Mouse (Mus musculus): ENCODE measurements around the gene Erbb4.
A peak's percentile ranks its signal among the peaks of the same experiment; 100 is the strongest.
"Not testable (repeated sequence)": the region's sequence is repeated elsewhere in the genome, so short reads cannot be mapped to it uniquely, and the experiment has no call there.

The Erbb4 gene

DNA sequence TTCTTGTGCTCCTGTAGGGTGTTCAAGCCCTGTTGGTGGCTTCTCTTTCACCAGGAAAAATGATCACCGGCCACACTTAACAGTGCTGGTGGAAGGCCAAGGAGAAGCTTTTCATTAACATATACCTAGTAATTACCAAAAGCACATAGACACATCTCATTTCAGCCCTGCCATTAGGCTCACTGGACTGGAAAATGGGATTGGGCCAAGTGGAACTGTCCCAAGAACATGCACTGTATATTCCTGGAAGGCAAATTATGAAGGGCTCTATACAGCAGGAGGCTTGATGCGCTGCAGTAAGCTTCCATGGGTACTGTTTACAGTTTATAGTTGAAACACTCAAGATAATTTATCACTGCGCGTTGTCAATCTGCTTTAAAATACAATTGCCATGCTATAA, 248.4 kb downstream of the Erbb4 start:
- DNase-seq, result no peak

- DNase-seq, result no peak
Observed at GRCm38 (mm10) chr1:68839352-68839751, 268.5 kb downstream of the Erbb4 start.

- DNase-seq, result no peak
Observed at GRCm38 (mm10) chr1:68834686-68835085, 273.2 kb downstream of the Erbb4 start.

DNA sequence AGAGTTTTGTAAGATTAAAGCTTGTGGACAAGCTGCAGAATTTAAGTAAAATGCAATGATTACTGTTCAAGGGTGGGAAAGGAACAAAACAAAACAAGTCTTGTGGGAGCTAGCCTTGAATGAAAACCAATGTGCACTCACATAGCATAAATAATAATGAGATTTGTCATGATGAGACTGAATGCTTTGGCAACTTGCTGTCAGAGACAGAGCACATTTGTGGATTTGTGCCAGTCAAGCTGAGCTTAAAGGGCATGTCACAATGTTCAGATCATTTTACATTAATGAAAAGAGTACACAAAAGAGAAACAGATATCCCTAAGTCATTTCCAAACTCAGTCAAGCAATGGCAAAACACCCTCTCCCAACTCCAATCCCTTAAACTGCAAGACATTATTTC, 275.8 kb downstream of the Erbb4 start:
- no peak for DNase-seq

DNA sequence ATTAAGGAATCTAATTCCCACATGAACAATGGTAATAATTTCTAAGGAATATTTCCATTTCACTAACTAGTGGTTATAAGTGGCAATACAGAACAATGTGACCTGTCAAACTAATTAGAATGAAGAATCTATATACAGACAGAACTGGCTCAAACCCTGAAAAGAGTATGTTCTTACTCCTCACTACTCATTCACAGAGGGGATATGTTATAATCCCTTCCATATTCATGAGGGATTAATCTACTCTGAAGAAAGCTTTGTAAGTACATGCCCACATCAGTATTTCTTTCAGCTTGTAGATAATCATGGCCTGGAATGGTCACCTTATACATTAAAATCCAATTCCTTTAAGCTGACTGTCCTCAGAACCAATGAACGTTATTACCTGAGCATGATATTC, 276.3 kb downstream of the Erbb4 start:
- DNase-seq, result no peak

DNA sequence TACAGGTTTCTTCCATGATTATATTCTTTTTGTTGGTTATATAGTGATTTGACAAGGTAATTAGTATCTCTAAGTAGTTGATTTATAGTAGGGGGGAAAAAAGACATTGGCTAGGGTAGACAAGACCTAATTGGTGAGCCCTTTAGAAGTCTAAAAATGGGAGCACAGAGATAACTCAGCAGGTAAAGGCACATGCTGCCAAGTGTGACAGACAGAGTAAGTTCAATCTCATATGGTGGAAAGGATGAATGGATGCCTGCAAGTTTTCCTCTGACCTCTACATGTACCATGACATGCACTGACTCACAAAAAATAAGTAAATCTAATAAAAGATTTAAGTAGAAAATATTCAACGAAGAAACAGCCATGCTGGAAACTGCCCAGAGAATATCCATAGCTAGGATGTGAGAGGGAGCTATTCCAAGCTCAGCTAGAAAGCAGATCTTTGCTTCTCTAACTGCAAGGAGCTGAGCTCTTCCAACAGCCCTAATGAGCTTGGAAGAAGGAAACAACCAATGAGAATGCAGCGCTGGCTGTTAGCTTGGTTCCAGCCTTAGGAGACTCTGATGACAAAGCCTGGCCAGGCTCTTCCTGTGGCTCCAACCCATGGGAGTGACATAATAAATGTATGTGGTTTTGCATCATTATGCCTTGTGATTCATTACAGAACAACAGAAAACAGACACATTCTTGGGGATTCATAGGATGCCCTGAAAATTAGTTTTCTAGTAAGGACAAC, 277.2 kb downstream of the Erbb4 start:
- no peak for DNase-seq

DNA sequence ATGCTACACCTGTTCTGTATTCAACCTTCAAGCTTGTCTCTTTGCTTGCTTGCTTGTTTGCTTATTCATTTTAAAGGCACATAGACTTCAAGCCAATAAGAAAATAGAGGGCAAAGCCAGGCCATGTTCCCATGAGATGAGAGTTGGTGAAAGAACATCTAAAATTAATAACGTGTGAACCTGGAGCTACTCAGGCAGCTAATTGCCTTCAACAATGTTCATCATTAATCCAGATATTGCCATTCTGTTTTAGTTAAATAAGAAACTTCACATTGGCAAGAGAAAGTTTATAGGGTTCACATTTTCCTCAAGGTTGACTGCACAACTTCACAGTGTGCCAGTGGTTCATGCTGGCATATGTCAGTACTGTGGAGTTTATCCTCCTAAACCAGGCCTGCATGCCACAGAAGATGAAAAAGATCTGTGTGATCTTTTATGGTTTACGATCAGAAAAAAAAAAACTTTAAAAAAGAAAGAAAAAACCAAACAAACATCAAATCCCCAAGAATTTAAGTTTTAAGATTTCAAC, 284.7 kb downstream of the Erbb4 start:
- DNase-seq, result no peak

DNA sequence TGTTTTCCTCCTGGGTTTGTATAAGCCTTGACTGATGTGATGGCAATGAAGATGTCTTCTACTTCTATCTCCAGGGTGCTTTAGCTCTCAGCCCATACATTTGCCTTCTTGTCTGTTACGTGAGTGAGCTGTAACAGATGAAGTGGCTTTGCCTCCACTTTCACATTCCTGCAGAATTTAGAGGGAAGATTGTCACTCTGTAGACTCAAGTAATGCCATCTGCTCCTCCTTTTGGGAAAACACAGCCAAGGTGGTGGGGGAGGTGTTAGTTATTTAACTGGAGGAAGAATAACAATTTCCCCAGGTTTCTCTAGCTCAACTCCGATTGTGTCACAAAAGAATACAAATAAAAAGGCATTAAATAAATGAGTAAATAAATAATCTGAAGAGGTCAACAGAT, 301.1 kb downstream of the Erbb4 start:
- no peak for DNase-seq

DNA sequence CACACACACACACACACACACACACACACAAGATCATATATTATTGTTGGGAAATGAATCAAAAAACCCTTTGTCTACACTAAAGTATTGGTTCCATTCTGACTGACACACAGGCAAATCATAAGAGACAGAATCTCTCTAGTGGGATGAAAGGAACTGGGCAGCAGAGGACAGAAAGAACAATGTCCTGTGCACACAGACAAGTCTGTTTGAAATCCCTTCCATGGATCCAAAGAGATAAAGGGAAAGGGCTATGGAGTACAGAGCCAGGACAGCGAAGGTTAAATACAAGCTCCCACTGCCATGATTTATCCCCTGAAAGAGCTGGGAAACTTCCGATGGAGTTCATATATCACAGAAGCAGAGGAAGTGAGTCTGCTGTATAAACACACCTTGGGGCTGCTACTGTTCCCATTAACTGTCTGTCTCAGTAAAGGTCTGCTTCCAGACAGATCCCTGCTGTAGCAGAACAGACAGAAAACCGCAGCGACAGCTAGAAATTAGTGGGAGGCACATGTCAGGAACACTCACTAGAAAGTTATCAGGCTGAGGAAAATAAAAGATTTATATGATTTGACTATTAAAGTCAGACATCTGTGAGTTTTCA, 320.3 kb downstream of the Erbb4 start:
- no peak for DNase-seq

- no peak for DNase-seq
Observed at GRCm38 (mm10) chr1:68780653-68781052, 327.2 kb downstream of the Erbb4 start.

DNA sequence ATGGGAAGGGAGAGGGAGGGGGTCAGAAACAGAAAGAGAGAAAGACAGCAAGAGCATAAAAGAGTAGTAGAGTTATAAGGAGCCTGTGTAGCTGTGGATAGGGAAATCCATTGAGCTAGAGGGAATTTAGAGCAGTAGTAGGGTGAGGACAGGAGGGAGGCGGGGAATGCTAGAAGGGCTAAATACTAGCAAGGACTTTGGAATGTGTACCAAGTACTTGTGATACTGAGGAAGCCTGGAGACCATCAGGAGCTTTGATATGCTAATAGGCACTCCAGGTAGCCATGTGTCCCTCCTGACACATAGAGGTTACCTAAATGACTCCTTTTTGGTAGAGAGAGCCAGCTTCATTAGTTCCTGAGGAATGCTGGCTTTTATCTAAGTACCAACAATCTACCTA, 327.8 kb downstream of the Erbb4 start:
- DNase-seq, result peak in 1 of 2 experiments; percentile 1

DNA sequence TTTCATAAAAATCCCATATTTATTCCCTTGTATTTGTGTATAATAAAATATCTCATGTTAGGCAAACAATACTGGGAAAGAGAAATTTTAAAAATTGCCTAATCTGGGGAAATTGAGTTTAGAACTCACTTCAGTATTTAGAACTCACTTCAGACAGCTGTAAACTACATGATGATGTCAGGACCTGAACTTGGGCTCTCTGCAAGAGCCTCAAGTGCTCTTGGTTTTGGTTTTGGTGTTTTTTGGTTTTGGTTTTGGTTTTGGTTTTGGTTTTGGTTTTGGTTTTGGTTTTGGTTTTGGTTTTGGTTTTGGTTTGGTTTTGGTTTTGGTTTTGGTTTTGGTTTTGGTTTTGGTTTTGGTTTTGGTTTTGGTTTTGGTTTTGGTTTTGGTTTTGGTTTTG, 341.8 kb downstream of the Erbb4 start:
- DNase-seq, result not testable (repeated sequence)

GRCm38 (mm10) chr1:68762456-68762855, 345.4 kb downstream of the Erbb4 start:
- no peak for DNase-seq

DNA sequence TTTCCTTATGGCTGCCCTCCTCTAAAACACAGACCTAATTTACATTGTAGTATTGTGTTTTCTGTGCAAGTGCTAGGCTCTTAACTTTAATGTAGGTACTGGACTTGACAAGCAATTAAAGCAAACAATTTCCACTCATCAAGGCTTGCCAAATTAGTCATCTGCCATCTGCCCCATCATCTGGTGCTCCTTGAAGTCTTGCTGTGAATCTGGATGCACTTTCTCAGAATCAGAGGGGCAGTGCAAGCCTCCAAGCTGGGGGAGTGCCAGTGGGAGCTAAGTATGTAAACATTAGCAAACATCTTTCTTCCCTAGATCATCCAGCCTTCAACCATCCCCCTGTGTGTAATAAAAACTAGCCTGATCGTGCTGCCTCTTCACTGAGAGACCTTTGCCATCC, 358.9 kb downstream of the Erbb4 start:
- no peak for DNase-seq

- no peak for DNase-seq
Observed at GRCm38 (mm10) chr1:68681478-68681877, 426.4 kb downstream of the Erbb4 start.

GRCm38 (mm10) chr1:68674667-68675066, 433.2 kb downstream of the Erbb4 start:
- DNase-seq, result no peak

DNA sequence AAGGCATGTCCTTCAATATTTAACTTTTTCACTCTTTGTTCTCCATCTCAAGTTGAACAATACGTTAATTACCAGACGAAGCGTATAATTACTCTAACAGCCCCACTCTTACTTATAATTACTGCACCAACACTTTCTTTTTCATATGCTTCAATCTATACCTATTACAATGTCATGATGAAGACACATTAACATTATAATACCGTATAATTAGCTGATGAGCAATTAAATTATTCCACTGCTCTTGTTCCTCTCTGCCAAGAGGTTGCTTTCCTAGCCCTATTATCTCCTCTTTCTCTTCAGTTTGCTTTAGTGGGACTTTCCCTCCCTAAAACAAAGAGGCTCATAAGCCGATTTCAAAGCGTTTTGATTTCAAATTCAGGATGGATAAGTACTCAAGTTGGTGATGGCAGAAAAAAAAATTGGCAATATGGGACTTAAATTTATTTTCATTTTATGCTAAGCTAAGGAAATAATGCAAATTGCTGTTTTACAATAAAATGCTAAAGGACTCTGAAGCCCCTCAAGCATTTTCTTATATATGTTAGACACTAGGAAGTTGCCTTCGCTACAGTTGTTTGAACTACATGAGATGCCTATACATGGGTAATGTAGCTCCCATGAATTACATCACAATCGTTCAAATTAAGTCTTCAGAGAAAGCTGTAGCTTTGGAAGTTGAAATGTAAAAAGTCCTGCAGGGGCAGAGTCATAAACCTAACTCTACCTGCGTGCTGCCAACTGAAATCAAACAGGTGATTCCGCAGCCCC, 440.8 kb downstream of the Erbb4 start:
- DNase-seq, result no peak

DNA sequence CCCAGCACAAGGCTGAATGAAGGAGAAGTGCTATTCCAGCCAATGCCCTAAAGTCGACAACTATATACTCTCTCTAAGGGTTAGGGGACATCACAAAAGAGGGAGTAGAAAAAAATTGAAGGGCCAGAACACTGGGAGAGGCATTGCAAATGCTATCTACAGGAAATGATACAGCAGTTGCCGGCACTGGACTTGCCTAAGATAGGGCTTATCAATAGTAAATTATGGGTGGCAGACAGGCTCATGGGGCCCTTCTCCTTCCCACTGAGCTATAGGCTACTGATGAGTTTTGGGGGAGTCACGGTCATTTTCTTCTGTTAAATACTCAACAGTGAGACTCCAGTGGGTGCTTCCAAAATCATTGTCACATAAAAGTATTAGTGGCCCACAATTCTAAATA, 517.4 kb downstream of the Erbb4 start:
- DNase-seq, result no peak

DNA sequence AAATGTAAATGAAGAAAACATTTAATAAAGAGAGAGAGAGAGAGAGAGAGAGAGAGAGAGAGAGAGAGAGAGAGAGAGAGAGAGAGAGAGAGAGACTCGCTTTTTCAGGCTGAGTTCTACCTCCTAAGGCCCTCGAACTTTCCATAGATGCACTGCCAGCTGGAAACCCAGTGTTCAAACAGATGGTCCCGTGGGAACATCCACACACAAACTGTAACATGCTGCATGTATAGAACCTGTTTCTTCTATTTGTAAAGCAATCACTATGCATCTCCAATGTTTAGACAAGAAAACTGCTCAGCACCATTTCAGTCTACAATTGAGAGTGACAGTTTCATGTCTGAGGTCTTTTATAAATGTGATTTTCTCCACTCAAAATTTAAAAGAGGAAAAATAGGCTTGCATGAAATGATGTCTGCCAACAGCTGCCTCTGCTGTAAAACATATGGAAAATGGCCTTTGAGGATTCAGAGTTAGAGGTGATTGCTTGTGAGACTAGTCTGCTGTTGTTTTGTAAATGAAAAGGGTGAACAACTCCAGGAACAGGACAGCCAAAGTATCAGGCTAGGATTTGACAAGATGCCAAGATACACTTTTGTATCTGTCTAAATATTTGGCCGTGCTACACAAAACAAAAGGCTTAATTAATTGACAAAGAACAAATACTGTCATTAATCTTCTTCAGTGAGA, 533.9 kb downstream of the Erbb4 start:
- DNase-seq, result no peak

DNA sequence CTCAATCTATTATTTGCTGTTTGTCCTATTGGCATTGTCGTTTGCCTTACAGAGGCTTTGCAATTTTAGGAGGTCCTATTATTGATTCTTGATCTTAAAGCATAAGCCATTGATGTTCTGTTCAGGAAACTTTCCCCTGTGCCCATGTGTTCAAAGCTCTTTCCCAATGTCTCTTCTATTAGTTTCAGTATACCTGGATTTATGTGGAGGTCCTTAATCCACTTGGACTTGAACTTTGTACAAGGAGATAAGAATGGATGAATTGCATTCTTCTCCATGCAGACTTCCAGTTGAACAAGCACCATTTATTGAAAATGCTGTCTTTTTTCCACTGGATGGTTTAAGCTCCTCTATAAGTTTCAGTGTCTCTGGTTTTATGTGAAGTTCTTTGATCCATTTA, 536.9 kb downstream of the Erbb4 start:
- DNase-seq, result no peak

- DNase-seq, result no peak
Observed at GRCm38 (mm10) chr1:68542942-68543341, 564.9 kb downstream of the Erbb4 start.

- no peak for DNase-seq
Observed at GRCm38 (mm10) chr1:68517820-68518219, 590.0 kb downstream of the Erbb4 start.

- DNase-seq, result no peak
Observed at GRCm38 (mm10) chr1:68503873-68504272, 604.0 kb downstream of the Erbb4 start.

Measured in lung, adult 18-20 months (tissue).